Mouse (Mus musculus) forelimb bud, embryonic 11.5 days (tissue): ENCODE results near the gene Wdr48.

ENCODE experiments used
- DNase-seq: peaks from one replicate; pipeline ENCODE4 v3.0.0-alpha.2; 2012; ENCODE audit warnings: low read depth, low spot score

The Wdr48 gene

GRCm38 (mm10) chr9:119925120-119925657 is 30.5 kb downstream of the Wdr48 start:
- DNase-seq: no peak

DNA sequence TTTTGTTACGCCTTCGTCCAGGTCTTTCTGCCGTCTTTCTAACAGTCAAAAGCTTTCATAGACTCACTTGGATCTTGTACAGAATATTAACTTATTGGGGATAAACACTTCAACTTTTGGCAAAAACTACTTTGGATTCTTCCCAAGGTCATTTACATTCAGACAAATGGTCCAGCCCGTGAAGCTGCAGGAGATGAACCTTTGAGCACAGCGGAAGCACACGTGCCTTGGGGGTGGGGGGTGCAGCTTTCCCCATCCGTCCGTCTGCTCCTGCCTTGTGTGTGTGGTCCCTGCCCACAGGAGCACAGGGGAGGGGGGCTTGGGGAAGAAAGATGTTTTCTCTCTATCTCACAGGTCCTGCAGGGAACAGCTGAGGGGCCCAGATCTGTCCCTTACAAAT is 31.1 kb downstream of the Wdr48 start:
- DNase-seq: no peak

GRCm38 (mm10) chr9:119926497-119926896 is 31.8 kb downstream of the Wdr48 start:
- DNase-seq: no peak

GRCm38 (mm10) chr9:119932358-119932757 is 37.7 kb downstream of the Wdr48 start:
- no peak for DNase-seq

GRCm38 (mm10) chr9:119933675-119934074 is 39.0 kb downstream of the Wdr48 start:
- DNase-seq: no peak

GRCm38 (mm10) chr9:119937005-119937773 is 42.5 kb downstream of the Wdr48 start, which contains the start of the genes Gorasp1 and Ttc21a:
Gene Gorasp1, minus strand, starts transcription at chr9:119937565.
Gene Ttc21a, plus strand, starts transcription at chr9:119937606.
- DNase-seq: peak; percentile 93

- no peak for DNase-seq
Observed at GRCm38 (mm10) chr9:119938496-119938895, 43.8 kb downstream of the Wdr48 start.

DNA sequence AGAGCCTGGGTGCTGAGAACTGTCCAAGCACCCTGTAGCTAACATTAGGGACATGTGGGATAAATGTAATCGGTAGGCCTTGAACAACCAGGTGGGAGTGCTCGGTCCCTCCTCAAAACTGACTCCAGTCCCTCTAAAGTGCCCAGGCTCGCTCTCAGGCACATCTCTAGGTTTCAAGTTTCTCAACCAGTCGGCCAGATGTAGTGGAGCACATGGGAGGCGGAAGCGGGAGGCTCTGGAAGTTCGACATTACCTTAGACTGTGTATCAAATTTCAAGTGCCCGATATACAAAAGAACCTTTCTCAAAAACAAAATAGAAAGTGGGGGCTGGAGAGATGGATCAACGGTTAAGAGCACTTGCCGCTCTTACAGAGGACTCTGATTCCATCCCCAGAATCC is 45.0 kb downstream of the Wdr48 start:
- peak; percentile 60 for DNase-seq

GRCm38 (mm10) chr9:119941407-119941806 is 46.7 kb downstream of the Wdr48 start:
- DNase-seq: no peak

- no peak for DNase-seq
Observed at GRCm38 (mm10) chr9:119941861-119942260, 47.2 kb downstream of the Wdr48 start.

- DNase-seq: no peak
Observed at GRCm38 (mm10) chr9:119943326-119943725, 48.6 kb downstream of the Wdr48 start.

GRCm38 (mm10) chr9:119945173-119945900 is 50.7 kb downstream of the Wdr48 start:
- no peak for DNase-seq

DNA sequence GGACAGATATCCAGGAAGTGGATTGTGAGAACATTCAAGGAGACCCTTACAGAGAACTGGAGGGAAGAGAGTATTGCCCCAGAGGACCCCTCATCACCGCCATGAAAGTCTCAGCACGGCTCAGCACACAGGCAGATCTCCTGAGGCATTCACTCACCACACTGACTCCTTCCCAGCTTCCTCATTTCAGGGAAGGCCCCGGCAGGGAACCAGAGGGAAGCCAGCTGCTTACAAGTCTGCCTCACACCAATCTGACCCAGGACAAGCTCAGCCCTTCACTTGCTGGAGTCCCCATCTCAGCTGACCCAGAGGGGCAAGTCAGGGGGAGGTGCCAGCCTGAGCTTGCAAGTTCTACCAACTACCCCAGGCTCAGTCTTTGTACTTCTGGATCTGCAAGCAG is 54.1 kb downstream of the Wdr48 start:
- DNase-seq: no peak

DNA sequence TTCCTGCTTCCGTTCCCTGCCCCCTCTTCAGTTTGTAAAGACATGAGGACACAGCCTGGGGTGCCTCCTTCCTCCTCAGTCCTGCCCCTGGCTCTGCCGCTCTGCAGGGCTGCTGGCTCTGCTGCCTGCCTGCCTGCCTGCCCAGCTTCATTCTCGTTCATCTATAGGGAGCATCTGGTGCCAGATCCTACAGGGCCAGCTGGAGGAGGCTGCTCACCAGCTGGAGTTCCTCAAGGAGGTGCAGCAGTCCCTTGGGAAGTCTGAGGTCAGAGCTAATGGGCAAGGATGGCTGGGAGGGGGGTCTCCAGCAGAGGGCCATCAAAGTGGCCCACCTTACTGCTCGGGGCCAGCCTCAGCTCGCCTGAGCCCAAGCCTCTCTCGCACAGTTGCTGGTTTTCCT is 55.8 kb downstream of the Wdr48 start:
- no peak for DNase-seq

DNA sequence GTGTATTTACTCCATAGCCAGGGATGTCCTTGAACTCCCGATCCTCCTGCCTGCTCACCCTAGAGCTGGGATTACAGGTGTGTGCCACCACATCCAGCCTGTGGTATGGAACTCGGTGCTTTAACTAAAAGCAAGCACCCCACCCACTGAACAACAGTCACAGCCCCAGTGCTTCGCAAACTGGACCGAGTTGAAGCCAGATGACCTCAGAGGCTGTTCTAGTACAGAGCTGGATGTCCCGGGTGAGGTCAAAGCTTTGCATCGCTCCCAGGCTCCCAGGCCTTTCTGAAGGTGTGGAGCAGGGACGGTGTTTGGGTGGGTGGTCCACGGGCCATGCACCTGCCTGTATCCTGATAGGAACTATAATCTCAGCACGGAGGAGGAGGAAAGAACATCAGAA is 56.7 kb downstream of the Wdr48 start:
- DNase-seq: no peak

GRCm38 (mm10) chr9:119958835-119959234 is 64.2 kb downstream of the Wdr48 start:
- DNase-seq: no peak

- DNase-seq: no peak
Observed at GRCm38 (mm10) chr9:119962216-119962615, 67.5 kb downstream of the Wdr48 start.

GRCm38 (mm10) chr9:119962987-119963667 is 68.4 kb downstream of the Wdr48 start:
- peak; percentile 68 for DNase-seq

DNA sequence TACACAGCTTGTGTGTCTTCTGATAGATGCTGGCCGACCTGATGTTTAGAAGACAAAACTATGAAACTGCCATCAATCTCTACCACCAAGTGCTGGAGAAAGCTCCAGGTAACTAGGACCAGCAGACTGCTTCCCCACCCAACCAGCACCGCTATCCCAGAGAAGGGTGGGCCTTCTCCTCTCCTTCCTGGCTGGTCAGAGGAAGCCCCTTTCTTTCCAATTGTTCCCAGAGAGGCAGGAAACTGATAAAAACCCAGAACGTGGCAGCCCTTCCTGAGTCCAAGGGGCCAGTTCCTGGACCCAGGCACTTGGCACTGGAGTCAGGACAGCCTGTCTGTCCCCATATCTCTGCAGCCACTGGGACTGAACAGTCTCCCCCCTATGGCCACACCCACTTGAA is 69.5 kb downstream of the Wdr48 start:
- DNase-seq: no peak

GRCm38 (mm10) chr9:119965186-119965585 is 70.5 kb downstream of the Wdr48 start:
- no peak for DNase-seq

DNA sequence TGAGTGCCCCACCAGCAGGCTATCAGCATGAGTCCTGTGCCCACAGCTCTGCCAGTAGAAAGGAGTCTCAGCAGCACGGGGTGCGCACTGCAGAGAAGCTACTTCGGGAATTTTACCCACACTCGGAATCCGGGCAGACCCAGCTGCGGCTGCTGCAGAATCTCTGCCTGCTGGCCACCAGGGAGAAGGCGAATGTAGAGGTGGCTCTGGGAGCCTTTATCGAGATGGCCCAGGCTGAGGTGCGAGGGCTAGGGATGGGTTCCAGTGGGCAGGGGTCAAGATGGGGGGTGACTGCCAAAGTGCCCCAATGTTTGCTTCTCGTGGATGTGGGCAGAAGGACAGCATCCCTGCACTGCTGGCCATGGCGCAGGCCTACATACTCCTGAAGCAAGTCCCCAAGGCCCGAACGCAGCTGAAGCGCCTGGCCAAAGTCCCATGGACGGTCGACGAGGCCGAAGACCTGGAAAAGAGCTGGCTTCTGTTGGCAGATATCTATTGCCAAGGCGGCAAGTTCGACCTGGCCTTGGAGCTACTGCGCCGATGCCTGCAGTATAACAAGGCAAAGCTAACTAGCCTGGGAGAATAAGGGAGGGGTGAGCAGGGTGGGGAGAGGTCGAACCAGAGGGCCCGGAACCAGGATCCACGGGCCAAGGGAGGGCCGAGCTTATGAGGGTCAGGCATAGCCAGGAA is 71.7 kb downstream of the Wdr48 start:
- DNase-seq: no peak
